Mouse (Mus musculus) cortical plate, adult 2 months (tissue): ENCODE data around the gene Miox.

Experiments
- CTCF ChIP-seq: fragments of 200-500 bp; IDR thresholded peaks from 2 replicates; pipeline ENCODE4 v1.5.1; 2011; ENCODE audit warnings: mild to moderate bottlenecking, control low read depth, low read length; ENCODE audit not compliant: insufficient read depth; ENCODE audit errors: extremely low read depth
- POLR2A ChIP-seq: fragments of 200-500 bp; IDR thresholded peaks from 2 replicates; pipeline ENCODE4 v1.6.1; 2011; ENCODE audit warnings: mild to moderate bottlenecking, low read length, control low read depth; ENCODE audit not compliant: insufficient read depth; ENCODE audit errors: extremely low read depth

- TF ChIP-seq CTCF: no peak
- TF ChIP-seq POLR2A: no peak
Measured at GRCm38 (mm10) chr15:89289455-89289854, 44.7 kb upstream of the Miox start.
